Mouse (Mus musculus) heart, embryonic 15.5 days (tissue): ENCODE results near the gene Ccser1. TPM values are rescaled to one million over a fixed set of nuclear protein-coding genes. Genes with fewer than 3 reads are reported as not detected.

Experiments used
- ATAC-seq: fragments of 200-750 bp; cut with Nextera tagmentation; replicated peaks from 2 replicates; pipeline ENCODE4 v1.8.0; 2017; ENCODE audit warnings: low read depth, moderate TSS enrichment; ENCODE audit not compliant: insufficient number of reproducible peaks, insufficient read depth, low FRiP score
- H3K27ac ChIP-seq: fragments of 300-500 bp; sonication (generic); 2 replicates; pipeline ENCODE4 v1.5.1; 2015; ENCODE audit warnings: mild to moderate bottlenecking, inconsistent platforms
- H3K27me3 ChIP-seq: fragments of 300-500 bp; sonication (generic); 2 replicates; pipeline ENCODE4 v1.6.1; 2015; ENCODE audit warnings: inconsistent platforms
- H3K36me3 ChIP-seq: fragments of 300-500 bp; sonication (generic); 2 replicates; pipeline ENCODE4 v1.6.1; 2015; ENCODE audit warnings: mild to moderate bottlenecking, inconsistent platforms
- H3K4me1 ChIP-seq: fragments of 300-500 bp; sonication (generic); replicated peaks from 2 replicates; pipeline ENCODE4 v1.6.1; 2015; ENCODE audit warnings: inconsistent platforms
- H3K4me2 ChIP-seq: fragments of 300-500 bp; sonication (generic); 2 replicates; pipeline ENCODE4 v1.6.1; 2015; ENCODE audit warnings: inconsistent platforms, mild to moderate bottlenecking, moderate library complexity
- H3K4me3 ChIP-seq: fragments of 300-500 bp; sonication (generic); 2 replicates; pipeline ENCODE4 v1.5.1; 2015; ENCODE audit warnings: mild to moderate bottlenecking, inconsistent platforms
- H3K9ac ChIP-seq: fragments of 300-500 bp; sonication (generic); 2 replicates; pipeline ENCODE4 v1.6.1; 2015; ENCODE audit warnings: mild to moderate bottlenecking, inconsistent platforms
- H3K9me3 ChIP-seq: fragments of 300-500 bp; sonication (generic); replicated peaks from 2 replicates; pipeline ENCODE4 v1.6.1; 2016; ENCODE audit warnings: inconsistent platforms
- WGBS: fragments of 180-500 bp; shearing (Covaris S2); methylation state at CpG from one replicate; pipeline ENCODE4 v1.1.7; 2015; ENCODE audit warnings: mixed read lengths; 5-methylcytosine and 5-hydroxymethylcytosine counted together
- polyA plus RNA-seq: library from polyadenylated mRNA; unstranded; fragments of >200 nt; fragmentation: Nextera tagmentation; extraction: Ambion mirVana; gene quantifications from 2 replicates; pipeline ENCODE4 v1.2.1, GENCODE M21; 2015

Gene Ccser1
- polyA plus RNA-seq, 1 experiment from 2014 or later, result 2.2 TPM

GRCm38 (mm10) chr6:61179641-61179948, 529 bp upstream of the Ccser1 start:
- H3K9me3 ChIP-seq, result no peaks in the 10 kb centered on the region
- peak overlapping the region; percentile 60; the same call in 1 of the 2 replicates for H3K27ac ChIP-seq
- H3K4me3 ChIP-seq, result peak overlapping the region; percentile 78
- peak overlapping the region; percentile 100 for H3K4me2 ChIP-seq
- H3K27me3 ChIP-seq, result peaks cover 6% of the 10 kb centered on the region; the same call in 1 of the 2 replicates
- H3K4me1 ChIP-seq, result 0 out of 2 replicates have a peak, but pooled peaks cover 7% of the 10 kb centered on the region
- peak overlapping the region; percentile 60 for H3K9ac ChIP-seq
- WGBS, result 5% methylated on average over 5 of the region's 5 CpGs
- ATAC-seq, result no peak
- no peaks in the 10 kb centered on the region for H3K36me3 ChIP-seq

- peak; percentile 28; the same call in 1 of the 2 replicates for ATAC-seq
- Histone ChIP-seq H3K9me3 (no peaks in the 10 kb centered on the region), H3K27me3 (peaks cover 6% of the 10 kb centered on the region; the same call in 1 of the 2 replicates), H3K36me3 (no peaks in the 10 kb centered on the region), H3K27ac (0 out of 2 replicates have a peak overlapping the region, but pooled peaks have one; percentile 45), H3K4me1 (0 out of 2 replicates have a peak, but pooled peaks cover 7% of the 10 kb centered on the region), H3K4me2 (peak overlapping the region; percentile 100), H3K4me3 (peak overlapping the region; percentile 78), H3K9ac (peak overlapping the region; percentile 60)
- WGBS, result under 1% methylated on average over 42 of the region's 42 CpGs
These were observed 650 bp downstream of the Ccser1 start for GRCm38 (mm10) chr6:61180756-61181191.

DNA sequence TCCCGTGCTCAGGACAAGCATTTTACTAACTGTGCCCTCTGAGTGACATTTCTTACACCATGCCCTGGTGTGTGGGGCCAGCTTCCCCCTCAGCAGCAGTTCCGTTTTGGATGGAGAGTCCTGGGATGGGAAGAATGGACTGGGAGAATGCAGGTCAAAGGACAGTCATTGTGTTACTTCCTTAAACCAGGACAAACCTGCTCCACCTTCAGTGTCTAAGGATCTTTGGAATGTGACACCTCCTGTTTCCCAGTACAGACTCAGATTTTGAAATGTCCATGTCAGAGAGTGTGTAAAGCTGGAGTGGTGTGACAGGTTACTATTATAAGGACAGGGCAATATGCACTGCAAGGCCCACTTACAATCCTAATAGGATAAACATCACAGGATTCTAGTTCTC, 8.9 kb downstream of the Ccser1 start:
- no peaks in the 10 kb centered on the region for H3K36me3 ChIP-seq
- H3K4me2 ChIP-seq, result no peak overlapping the region
- no peak overlapping the region for H3K9ac ChIP-seq
- H3K9me3 ChIP-seq, result no peaks in the 10 kb centered on the region
- ATAC-seq, result no peak
- no peaks in the 10 kb centered on the region for H3K4me1 ChIP-seq
- H3K27ac ChIP-seq, result no peak overlapping the region
- H3K4me3 ChIP-seq, result no peak overlapping the region
- WGBS, result 37% methylated on average over 2 of the region's 2 CpGs
- H3K27me3 ChIP-seq, result no peaks in the 10 kb centered on the region

DNA sequence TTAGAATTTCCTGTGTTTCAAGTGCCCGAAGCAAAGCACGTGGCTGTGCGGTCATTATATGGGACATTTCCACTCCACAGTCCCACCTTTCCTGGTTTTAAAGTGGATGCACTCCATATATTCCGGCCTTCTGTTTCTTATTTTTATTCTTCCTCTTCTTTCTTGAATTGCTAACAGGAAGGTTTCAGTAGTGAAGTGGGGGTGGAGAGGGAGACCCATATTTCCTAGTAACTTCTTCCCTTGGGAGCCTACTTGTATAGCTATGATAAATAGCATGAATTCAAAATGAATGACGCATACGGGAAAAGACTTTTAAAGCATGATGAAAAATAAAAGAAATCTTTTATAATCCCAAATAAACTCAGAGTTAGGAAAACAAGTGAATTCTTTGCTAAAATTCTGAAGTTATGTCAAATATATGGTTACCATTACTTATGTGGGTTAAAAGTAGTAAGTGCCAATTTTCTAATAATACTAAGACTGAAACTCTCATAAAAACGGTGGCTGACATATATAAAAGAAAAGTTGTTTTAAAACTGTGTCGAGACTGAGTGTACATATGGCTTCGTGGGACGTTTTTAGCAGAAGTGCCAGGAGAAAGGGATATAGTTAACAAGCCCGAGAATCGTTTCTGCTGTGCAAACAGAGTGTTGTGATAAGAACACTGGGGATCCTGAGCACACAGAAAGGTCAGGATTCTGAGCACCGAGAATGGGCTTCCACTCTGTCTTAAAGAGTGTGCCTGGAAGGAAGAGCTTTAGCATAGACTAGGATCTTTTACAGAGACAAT, 11.7 kb downstream of the Ccser1 start:
- no peaks in the 10 kb centered on the region for H3K9me3 ChIP-seq
- H3K36me3 ChIP-seq, result no peaks in the 10 kb centered on the region
- H3K4me3 ChIP-seq, result no peak overlapping the region
- no peaks in the 10 kb centered on the region for H3K4me1 ChIP-seq
- ATAC-seq, result no peak
- H3K27me3 ChIP-seq, result no peaks in the 10 kb centered on the region
- 55% methylated on average over 13 of the region's 13 CpGs for WGBS
- H3K4me2 ChIP-seq, result no peak overlapping the region
- no peak overlapping the region for H3K9ac ChIP-seq
- no peak overlapping the region for H3K27ac ChIP-seq

- no peak overlapping the region for H3K9ac ChIP-seq
- ATAC-seq, result no peak
- no peaks in the 10 kb centered on the region for H3K4me1 ChIP-seq
These were observed 23.2 kb downstream of the Ccser1 start for GRCm38 (mm10) chr6:61203344-61203743.

GRCm38 (mm10) chr6:61206042-61206441, 25.9 kb downstream of the Ccser1 start:
- Histone ChIP-seq H3K4me3 (no peak overlapping the region), H3K27me3 (no peaks in the 10 kb centered on the region), H3K36me3 (no peaks in the 10 kb centered on the region), H3K4me1 (no peaks in the 10 kb centered on the region), H3K4me2 (no peak overlapping the region), H3K27ac (no peak overlapping the region), H3K9ac (no peak overlapping the region), H3K9me3 (no peaks in the 10 kb centered on the region)
- 42% methylated on average over 1 of the region's 1 CpGs for WGBS
- no peak for ATAC-seq

More at GRCm38 (mm10) chr6:61203344-61203743, 23.2 kb downstream of the Ccser1 start:
- Histone ChIP-seq H3K36me3 (no peaks in the 10 kb centered on the region), H3K4me3 (no peak overlapping the region), H3K9me3 (no peaks in the 10 kb centered on the region), H3K27me3 (no peaks in the 10 kb centered on the region), H3K4me2 (no peak overlapping the region), H3K27ac (no peak overlapping the region)
- WGBS, result 51% methylated on average over 1 of the region's 1 CpGs

DNA sequence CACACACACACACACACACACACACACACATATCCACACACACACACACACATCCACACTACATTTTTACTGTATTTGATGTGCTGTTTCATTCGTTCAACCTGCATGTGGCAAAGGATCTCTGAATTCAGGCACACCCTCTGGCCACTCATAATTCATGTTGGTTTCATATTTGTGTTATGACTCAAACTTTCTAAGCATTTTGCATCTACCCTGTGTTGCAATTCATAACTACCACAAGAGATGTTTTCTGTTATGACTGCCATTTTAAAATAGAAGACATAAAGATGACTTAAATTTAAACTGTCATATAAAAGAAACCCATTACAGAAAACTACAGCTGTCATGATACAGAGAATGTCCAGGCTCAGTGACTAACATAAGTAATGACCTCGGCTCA, 26.5 kb downstream of the Ccser1 start:
- Histone ChIP-seq H3K36me3 (no peaks in the 10 kb centered on the region), H3K27me3 (no peaks in the 10 kb centered on the region), H3K4me2 (no peak overlapping the region), H3K9me3 (no peaks in the 10 kb centered on the region), H3K4me3 (no peak overlapping the region), H3K4me1 (no peaks in the 10 kb centered on the region), H3K27ac (no peak overlapping the region), H3K9ac (no peak overlapping the region)
- ATAC-seq, result no peak
- 58% methylated on average over 2 of the region's 2 CpGs for WGBS

DNA sequence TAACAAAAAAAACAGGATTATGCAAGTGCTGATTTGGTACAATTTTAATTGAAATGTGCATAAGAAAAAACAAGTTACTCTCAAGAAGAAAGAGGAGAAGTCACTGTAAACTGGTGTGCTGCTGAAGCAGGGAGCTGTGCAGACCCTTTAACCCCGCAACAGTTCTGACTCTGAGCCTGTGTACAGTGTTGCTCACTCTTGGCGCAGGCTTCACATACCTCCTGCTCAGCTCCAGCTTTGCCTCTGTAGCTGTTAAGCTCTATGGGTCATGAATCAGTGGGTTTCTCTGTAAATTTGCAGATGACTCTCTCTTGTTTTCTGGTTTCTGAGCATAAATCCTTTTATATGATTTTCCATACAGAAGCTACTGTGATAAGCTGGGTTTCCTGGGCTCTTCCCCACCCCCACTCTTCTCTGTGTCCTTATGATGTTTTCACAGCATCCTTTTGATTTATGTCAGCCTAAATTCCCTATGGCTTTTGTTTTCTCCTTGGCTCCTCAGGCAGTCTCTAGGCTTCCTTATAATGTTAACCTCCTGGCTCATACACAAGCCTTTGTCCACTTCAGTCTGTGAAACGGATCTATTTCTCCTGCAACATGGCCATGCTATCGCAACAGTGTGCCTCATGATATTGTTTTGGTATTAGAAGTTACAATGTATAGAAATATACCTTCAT, 30.1 kb downstream of the Ccser1 start:
- Histone ChIP-seq H3K9ac (no peak overlapping the region), H3K9me3 (no peaks in the 10 kb centered on the region), H3K27ac (no peak overlapping the region), H3K4me2 (no peak overlapping the region), H3K36me3 (no peaks in the 10 kb centered on the region), H3K4me3 (no peak overlapping the region), H3K4me1 (no peaks in the 10 kb centered on the region), H3K27me3 (no peaks in the 10 kb centered on the region)
- ATAC-seq, result no peak
- WGBS, result 80% methylated on average over 4 of the region's 4 CpGs

DNA sequence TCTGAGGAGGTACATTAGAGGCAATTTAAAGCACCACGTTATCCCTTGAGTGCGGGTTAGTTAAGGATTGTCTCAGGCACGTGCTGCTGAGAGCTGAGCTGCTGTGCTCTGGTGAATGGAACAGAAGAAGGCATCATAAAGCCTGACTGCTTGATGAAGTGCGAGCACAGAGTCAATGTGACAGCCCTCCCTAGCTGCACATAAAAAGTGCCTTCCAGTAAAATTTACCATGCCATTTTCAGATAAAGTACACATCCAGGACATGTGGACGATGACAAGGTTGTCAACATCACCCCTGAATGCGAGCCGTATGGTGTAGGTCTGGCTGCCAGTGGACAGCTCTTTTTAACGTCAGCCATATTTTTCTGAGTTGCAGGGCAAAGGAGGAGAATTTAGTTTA, 35.6 kb downstream of the Ccser1 start:
- H3K4me1 ChIP-seq, result no peaks in the 10 kb centered on the region
- WGBS, result 49% methylated on average over 8 of the region's 8 CpGs
- no peak for ATAC-seq
- H3K27me3 ChIP-seq, result no peaks in the 10 kb centered on the region
- no peak overlapping the region for H3K4me2 ChIP-seq
- no peak overlapping the region for H3K27ac ChIP-seq
- H3K36me3 ChIP-seq, result no peaks in the 10 kb centered on the region
- H3K9ac ChIP-seq, result no peak overlapping the region
- H3K4me3 ChIP-seq, result no peak overlapping the region
- no peaks in the 10 kb centered on the region for H3K9me3 ChIP-seq

DNA sequence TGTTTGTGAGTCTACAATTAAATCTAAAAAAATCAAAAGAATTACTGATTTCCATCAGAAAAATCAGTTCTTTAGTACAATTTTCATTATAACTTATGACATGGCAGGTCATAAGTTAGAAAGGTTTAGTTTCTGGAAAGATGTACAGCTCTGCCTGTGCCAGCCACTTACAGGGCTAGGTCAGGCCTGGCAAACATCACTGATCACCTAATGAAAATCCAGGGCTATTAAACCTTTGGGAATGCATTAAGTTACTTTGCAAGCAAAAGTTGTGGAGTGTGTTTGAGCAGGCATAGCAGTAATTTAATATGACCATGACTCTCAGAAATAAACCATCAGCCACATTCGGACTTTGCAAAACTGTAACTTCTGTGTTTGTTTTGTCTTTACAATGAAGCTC, 36.4 kb downstream of the Ccser1 start:
- Histone ChIP-seq H3K4me3 (no peak overlapping the region), H3K36me3 (no peaks in the 10 kb centered on the region), H3K9me3 (no peaks in the 10 kb centered on the region), H3K27me3 (no peaks in the 10 kb centered on the region), H3K27ac (no peak overlapping the region), H3K9ac (no peak overlapping the region), H3K4me1 (no peaks in the 10 kb centered on the region), H3K4me2 (no peak overlapping the region)
- WGBS, result 70% methylated on average over 1 of the region's 1 CpGs
- ATAC-seq, result no peak

GRCm38 (mm10) chr6:61217717-61218116, 37.6 kb downstream of the Ccser1 start:
- Histone ChIP-seq H3K4me3 (no peak overlapping the region), H3K9me3 (no peaks in the 10 kb centered on the region), H3K27me3 (no peaks in the 10 kb centered on the region), H3K4me2 (no peak overlapping the region), H3K36me3 (no peaks in the 10 kb centered on the region), H3K9ac (no peak overlapping the region), H3K4me1 (no peaks in the 10 kb centered on the region), H3K27ac (no peak overlapping the region)
- WGBS, result 42% methylated on average over 2 of the region's 2 CpGs
- ATAC-seq, result no peak
